Mouse (Mus musculus) G1E (cell line): ENCODE measurements around the gene Hus1b.

ENCODE experiments used
- CTCF ChIP-seq: IDR thresholded peaks from 2 replicates; pipeline ENCODE4 v1.5.1; 2012; ENCODE audit warnings: low read depth, low read length, inconsistent platforms, mixed read lengths
- GATA1 ChIP-seq: IDR thresholded peaks from 2 replicates; pipeline ENCODE4 v1.6.1; 2012; ENCODE audit warnings: borderline replicate concordance, low read length, inconsistent platforms, mixed read lengths
- GATA2 ChIP-seq: IDR thresholded peaks from 2 replicates; pipeline ENCODE4 v1.6.1; 2012; ENCODE audit warnings: low read depth, low read length, inconsistent platforms, borderline replicate concordance
- POLR2AphosphoS5 ChIP-seq: IDR thresholded peaks from 2 replicates; pipeline ENCODE4 v1.6.1; 2012; ENCODE audit warnings: low read depth, low read length, inconsistent platforms; ENCODE audit not compliant: insufficient replicate concordance
- TAL1 ChIP-seq: conservative IDR thresholded peaks from 2 replicates; pipeline ENCODE4 v1.6.1; 2012; ENCODE audit warnings: low read depth, low read length, inconsistent platforms, mixed read lengths

- TF ChIP-seq CTCF (no peak), GATA1 (no peak), POLR2AphosphoS5 (no peak), TAL1 (no peak), GATA2 (no peak)
Observed at GRCm38 (mm10) chr13:30987686-30988085, 40.1 kb upstream of the Hus1b start.
